Mouse (Mus musculus) kidney, adult 9 months (tissue): ENCODE data around the gene Tbc1d19.
A peak's percentile ranks its signal among the peaks of the same experiment; 100 is the strongest.

ENCODE experiments used
- DNase-seq: peaks from one replicate; pipeline ENCODE4 v3.0.0; 2022

Gene Tbc1d19

GRCm38 (mm10) chr5:53809115-53809991 lies at the start of gene Tbc1d19:
Tbc1d19 (plus strand) TSS chr5:53809606.
- DNase-seq = peak; percentile 85

GRCm38 (mm10) chr5:53759912-53760311 lies 49.5 kb upstream of the Tbc1d19 start:
- peak; percentile 89 for DNase-seq

- DNase-seq = peak; percentile 35
These were observed 48.5 kb upstream of the Tbc1d19 start for GRCm38 (mm10) chr5:53760914-53761313.

GRCm38 (mm10) chr5:53761346-53761745 lies 48.1 kb upstream of the Tbc1d19 start:
- DNase-seq = peak; percentile 57

GRCm38 (mm10) chr5:53784818-53785520 lies 24.4 kb upstream of the Tbc1d19 start:
- DNase-seq = no peak

GRCm38 (mm10) chr5:53801379-53801778 lies 8.0 kb upstream of the Tbc1d19 start:
- no peak for DNase-seq

- no peak for DNase-seq
These were observed 10.3 kb downstream of the Tbc1d19 start for GRCm38 (mm10) chr5:53819711-53820110.

GRCm38 (mm10) chr5:53825886-53826285 lies 16.5 kb downstream of the Tbc1d19 start:
- DNase-seq = no peak

GRCm38 (mm10) chr5:53834489-53834888 lies 25.1 kb downstream of the Tbc1d19 start:
- no peak for DNase-seq

GRCm38 (mm10) chr5:53841256-53841655 lies 31.9 kb downstream of the Tbc1d19 start:
- no peak for DNase-seq

GRCm38 (mm10) chr5:53848294-53848942 lies 39.0 kb downstream of the Tbc1d19 start:
- no peak for DNase-seq

- no peak for DNase-seq
These were observed 43.2 kb downstream of the Tbc1d19 start for GRCm38 (mm10) chr5:53852574-53852973.

- DNase-seq = no peak
These were observed 45.2 kb downstream of the Tbc1d19 start for GRCm38 (mm10) chr5:53854561-53854960.

- DNase-seq = no peak
These were observed 46.6 kb downstream of the Tbc1d19 start for GRCm38 (mm10) chr5:53856011-53856410.

- no peak for DNase-seq
These were observed 55.7 kb downstream of the Tbc1d19 start for GRCm38 (mm10) chr5:53865146-53865545.

- DNase-seq = no peak
These were observed 56.6 kb downstream of the Tbc1d19 start for GRCm38 (mm10) chr5:53865991-53866390.

- DNase-seq = peak; percentile 64
These were observed 62.4 kb downstream of the Tbc1d19 start for GRCm38 (mm10) chr5:53871665-53872312.

GRCm38 (mm10) chr5:53874966-53875365 lies 65.6 kb downstream of the Tbc1d19 start:
- DNase-seq = no peak

GRCm38 (mm10) chr5:53880724-53881123 lies 71.3 kb downstream of the Tbc1d19 start:
- DNase-seq = peak; percentile 43

- DNase-seq = peak; percentile 25
These were observed 72.1 kb downstream of the Tbc1d19 start for GRCm38 (mm10) chr5:53881381-53881990.

- no peak for DNase-seq
These were observed 92.0 kb downstream of the Tbc1d19 start for GRCm38 (mm10) chr5:53901406-53901805.

GRCm38 (mm10) chr5:53902757-53903156 lies 93.4 kb downstream of the Tbc1d19 start:
- no peak for DNase-seq
